Comparison of ENCODE assay signal across 8 mouse cellular contexts in genomic region chr12:86946862-86947574, GRCm38 (mm10). TPM values are rescaled to one million over a fixed set of nuclear protein-coding genes. Genes with fewer than 3 reads are reported as not detected.
DNase-seq lines count a peak whose midpoint lies in the region; ATAC-seq lines count a peak whose summit lies in the region.

Gene Cipc (plus strand): TSS chr12:86947043.

- peak within 1 kb of the TSS; percentile 96 for H3K4me2 ChIP-seq in hindbrain, embryonic 15.5 days

- H3K9ac ChIP-seq in hindbrain, embryonic 15.5 days, result peak within 1 kb of the TSS; percentile 92

- under 1% methylated on average over 64 of the region's 64 CpGs for WGBS in hindbrain, embryonic 15.5 days

- peak within 1 kb of the TSS; percentile 63 for H3K4me3 ChIP-seq in hindbrain, embryonic 15.5 days

- peak; percentile 96 for DNase-seq in T-cell, adult 2 months (ENCODE audit: low spot score)
- peak; percentile 96 to 98 for DNase-seq in cerebellum, postnatal 36 days
- peak; percentile 99 for DNase-seq in frontal cortex, postnatal 36 days (ENCODE audit: low spot score in 2 of 2)
- peak; percentile 97 for DNase-seq in left cerebral cortex, adult 11 months (ENCODE audit: low spot score)
- peak; percentile 98 to 99 for DNase-seq in lung, postnatal 4 days
- peak; percentile 95 for DNase-seq in retina, postnatal 7 days (ENCODE audit: low read depth, low spot score)
- DNase-seq in urinary bladder, adult 2 months (ENCODE audit: low spot score), result peak; percentile 94

- no peaks in the 10 kb centered on the region for H3K36me3 ChIP-seq in hindbrain, embryonic 15.5 days

- peak; percentile 98 for ATAC-seq in hindbrain, embryonic 15.5 days (ENCODE audit: low FRiP score, low read depth)

- no peaks in the 10 kb centered on the region for H3K27me3 ChIP-seq in hindbrain, embryonic 15.5 days

- no peaks in the 10 kb centered on the region for H3K9me3 ChIP-seq in hindbrain, embryonic 15.5 days

- peak within 1 kb of the TSS; percentile 99 for H3K27ac ChIP-seq in hindbrain, embryonic 15.5 days (replicated peaks)

- H3K4me1 ChIP-seq in hindbrain, embryonic 15.5 days (replicated peaks), result peaks cover 61% of the 10 kb centered on the region

RNA-seq across cellular contexts. Expression of gene Cipc, which starts in this region (rescaled TPM):
- polyA plus RNA-seq in hindbrain, embryonic 15.5 days (2015; fragmentation: Nextera tagmentation; extraction: Ambion mirVana), result 45.1 and 46.1 TPM in 2 replicates
- 46.4 and 52.3 TPM in 2 replicates for polyA plus RNA-seq in urinary bladder, adult 2 months (2012; rRNA removed)

Comparison
In these comparisons a context has a peak if more than half of its experiments do, and no peak if none do; other contexts are left out.
1. Peak in every context shown above with its lines: DNase-seq, ATAC-seq, H3K4me3 ChIP-seq and H3K27ac ChIP-seq.